Mouse (Mus musculus) lung, postnatal 0 days (tissue): ENCODE measurements around the gene Mrps14. TPM values are rescaled to one million over a fixed set of nuclear protein-coding genes. Genes with fewer than 3 reads are reported as not detected.

Source experiments
- ATAC-seq: fragments of 200-750 bp; cut with Nextera tagmentation; 2 replicates; pipeline ENCODE4 v1.8.0; 2017; ENCODE audit warnings: moderate library complexity
- DNase-seq: peaks from one replicate; pipeline ENCODE4 v3.0.0-alpha.2; 2016; ENCODE audit warnings: low spot score
- H3K27ac ChIP-seq: fragments of 300-500 bp; sonication (generic); 2 replicates; pipeline ENCODE4 v1.5.1; 2014; ENCODE audit warnings: antibody characterized with exemption, mild to moderate bottlenecking, low read length, mixed read lengths
- H3K27me3 ChIP-seq: fragments of 300-500 bp; sonication (generic); replicated peaks from 2 replicates; pipeline ENCODE4 v1.6.1; 2014; ENCODE audit warnings: low read length, mixed read lengths; ENCODE audit not compliant: insufficient read depth
- H3K36me3 ChIP-seq: fragments of 300-500 bp; sonication (generic); 2 replicates; pipeline ENCODE4 v1.6.1; 2014; ENCODE audit warnings: low read length, mixed read lengths; ENCODE audit not compliant: insufficient read depth
- H3K4me1 ChIP-seq: fragments of 300-500 bp; sonication (generic); 2 replicates; pipeline ENCODE4 v1.6.1; 2014; ENCODE audit warnings: antibody characterized with exemption, low read depth, low read length, mixed read lengths; ENCODE audit not compliant: insufficient read depth
- H3K4me2 ChIP-seq: fragments of 300-500 bp; sonication (generic); replicated peaks from 2 replicates; pipeline ENCODE4 v1.6.1; 2014; ENCODE audit warnings: low read depth, mild to moderate bottlenecking, low read length, moderate library complexity, mixed read lengths
- H3K4me3 ChIP-seq: fragments of 300-500 bp; sonication (generic); 2 replicates; pipeline ENCODE4 v1.5.1; 2014; ENCODE audit warnings: low read depth, low read length
- H3K9ac ChIP-seq: fragments of 300-500 bp; sonication (generic); replicated peaks from 2 replicates; pipeline ENCODE4 v1.6.1; 2014; ENCODE audit warnings: low read depth, mild to moderate bottlenecking
- H3K9me3 ChIP-seq: fragments of 300-500 bp; sonication (generic); 2 replicates; pipeline ENCODE4 v1.6.1; 2016; ENCODE audit warnings: low read length, mixed read lengths
- CTCF ChIP-seq: IDR thresholded peaks from 2 replicates; pipeline ENCODE4 v1.5.1; 2016; ENCODE audit warnings: antibody characterized with exemption, mild to moderate bottlenecking
- EP300 ChIP-seq: IDR thresholded peaks from 2 replicates; pipeline ENCODE4 v1.6.1; 2016; ENCODE audit warnings: antibody characterized with exemption, mild to moderate bottlenecking, control low read depth
- WGBS: fragments of 180-500 bp; shearing (Covaris S2); extraction: QIAGEN DNeasy Blood & Tissue Kit; methylation state at CpG from one replicate; pipeline ENCODE4 v1.1.7; 2014; 5-methylcytosine and 5-hydroxymethylcytosine counted together
- polyA plus RNA-seq: library from polyadenylated mRNA; unstranded; fragments of >200 nt; fragmentation: Nextera tagmentation; extraction: Ambion mirVana; gene quantifications from 2 replicates; pipeline ENCODE4 v1.2.1, GENCODE M21; 2015

Gene Mrps14
- polyA plus RNA-seq, 1 experiment from 2014 or later, result 180 TPM

DNA sequence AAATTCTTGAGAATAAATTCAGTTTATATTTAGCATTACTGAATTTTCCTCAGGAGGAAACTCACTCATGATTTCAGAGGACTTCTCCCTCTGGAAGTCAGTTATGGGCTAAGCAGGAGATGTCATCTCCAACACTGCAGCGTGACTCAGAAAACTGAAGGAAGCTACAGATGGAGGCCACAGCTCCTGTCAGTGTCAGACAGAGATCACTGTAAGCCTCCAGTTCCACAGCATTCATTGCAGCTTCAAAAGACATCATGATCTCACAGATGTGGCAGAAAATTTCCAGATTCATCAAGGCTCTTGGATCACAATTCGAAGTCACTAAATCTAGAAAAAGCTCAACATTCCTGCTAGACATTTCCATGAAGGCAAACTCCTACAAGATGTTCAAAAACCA is 43.0 kb downstream of the Mrps14 start:
- Histone ChIP-seq H3K4me2 (no peak overlapping the region), H3K9me3 (no peaks in the 10 kb centered on the region), H3K9ac (no peak overlapping the region), H3K27ac (no peak overlapping the region), H3K4me1 (peaks cover 4% of the 10 kb centered on the region; the same call in 1 of the 2 replicates), H3K27me3 (no peaks in the 10 kb centered on the region), H3K36me3 (no peaks in the 10 kb centered on the region), H3K4me3 (no peak overlapping the region)
- ATAC-seq (no peak), DNase-seq (no peak)
- TF ChIP-seq CTCF (no peak), EP300 (no peak)
- 89% methylated on average over 2 of the region's 2 CpGs for WGBS

DNA sequence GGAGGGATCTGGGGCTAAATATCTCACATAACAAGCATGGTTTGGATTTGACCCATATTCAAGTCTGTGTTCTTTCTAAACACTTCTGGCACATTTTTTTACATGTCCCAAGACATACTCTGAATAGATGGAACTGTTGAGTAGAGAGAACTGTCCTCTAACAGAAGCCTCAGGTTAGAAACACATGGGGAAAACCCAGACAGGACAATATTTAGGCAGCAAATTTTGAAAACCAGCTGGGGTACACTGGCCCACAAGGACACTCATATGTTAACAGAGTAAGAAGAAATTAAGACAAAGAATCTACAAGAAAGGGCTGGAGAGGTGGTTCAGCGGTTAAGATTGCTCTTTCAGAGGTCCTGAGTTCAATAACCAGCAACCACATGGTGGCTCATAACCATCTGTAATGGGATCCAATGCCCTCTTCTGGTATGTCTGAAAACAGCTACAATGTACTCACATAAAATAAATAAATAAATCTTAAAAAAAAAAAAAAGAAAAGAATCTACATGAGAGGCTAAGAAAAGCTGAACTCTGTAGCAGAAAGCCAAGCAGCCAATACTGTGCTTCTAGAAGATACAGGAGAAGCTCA is 43.9 kb downstream of the Mrps14 start:
- Histone ChIP-seq H3K9ac (no peak overlapping the region), H3K4me2 (no peak overlapping the region), H3K27me3 (no peaks in the 10 kb centered on the region), H3K4me3 (no peak overlapping the region), H3K9me3 (no peaks in the 10 kb centered on the region), H3K27ac (no peak overlapping the region), H3K36me3 (no peaks in the 10 kb centered on the region), H3K4me1 (peaks cover 4% of the 10 kb centered on the region; the same call in 1 of the 2 replicates)
- WGBS, result 79% methylated on average over 1 of the region's 1 CpGs
- TF ChIP-seq EP300 (no peak), CTCF (no peak)
- ATAC-seq (no peak), DNase-seq (no peak)

GRCm38 (mm10) chr1:160240091-160240490 is 45.1 kb downstream of the Mrps14 start:
- H3K9me3 ChIP-seq, result no peaks in the 10 kb centered on the region
- TF ChIP-seq EP300 (no peak), CTCF (no peak)
- no peaks in the 10 kb centered on the region for H3K36me3 ChIP-seq
- H3K27ac ChIP-seq, result no peak overlapping the region
- no peak overlapping the region for H3K4me2 ChIP-seq
- H3K27me3 ChIP-seq, result no peaks in the 10 kb centered on the region
- H3K9ac ChIP-seq, result no peak overlapping the region
- 92% methylated on average over 2 of the region's 2 CpGs for WGBS
- DNase-seq, result no peak
- H3K4me1 ChIP-seq, result no peaks in the 10 kb centered on the region
- no peak for ATAC-seq
- H3K4me3 ChIP-seq, result no peak overlapping the region

GRCm38 (mm10) chr1:160244689-160245088 is 49.7 kb downstream of the Mrps14 start:
- DNase-seq (no peak), ATAC-seq (no peak)
- no peaks in the 10 kb centered on the region for H3K9me3 ChIP-seq
- TF ChIP-seq CTCF (no peak), EP300 (no peak)
- H3K9ac ChIP-seq, result no peak overlapping the region
- H3K36me3 ChIP-seq, result no peaks in the 10 kb centered on the region
- H3K27me3 ChIP-seq, result no peaks in the 10 kb centered on the region
- 89% methylated on average over 5 of the region's 5 CpGs for WGBS
- H3K4me1 ChIP-seq, result no peaks in the 10 kb centered on the region
- H3K4me2 ChIP-seq, result no peak overlapping the region
- no peak overlapping the region for H3K4me3 ChIP-seq
- no peak overlapping the region for H3K27ac ChIP-seq

DNA sequence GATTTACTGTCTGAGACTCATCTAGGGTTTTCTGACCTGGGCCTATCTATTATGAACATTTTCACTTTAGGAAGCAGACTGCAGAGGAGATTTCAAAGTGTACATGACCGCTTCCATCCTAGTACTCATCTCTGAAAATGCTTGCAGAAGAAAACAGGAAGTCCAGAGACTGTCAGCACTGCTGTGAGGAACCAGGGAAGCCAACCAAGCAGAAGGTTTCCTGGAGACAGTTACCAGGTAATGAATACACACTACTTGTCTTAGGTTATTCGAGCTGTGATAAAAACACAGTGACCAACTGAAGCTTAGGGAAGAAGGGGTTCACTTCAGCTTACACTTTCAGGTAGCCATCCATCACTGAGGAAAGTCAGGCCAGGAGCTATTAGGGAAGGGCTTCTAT is 50.9 kb downstream of the Mrps14 start:
- TF ChIP-seq EP300 (no peak), CTCF (no peak)
- DNase-seq (no peak), ATAC-seq (no peak)
- Histone ChIP-seq H3K9me3 (no peaks in the 10 kb centered on the region), H3K9ac (no peak overlapping the region), H3K4me2 (no peak overlapping the region), H3K36me3 (no peaks in the 10 kb centered on the region), H3K27ac (no peak overlapping the region), H3K4me1 (no peaks in the 10 kb centered on the region), H3K27me3 (no peaks in the 10 kb centered on the region), H3K4me3 (no peak overlapping the region)
- 59% methylated on average over 2 of the region's 2 CpGs for whole genome bisulfite sequencing

DNA sequence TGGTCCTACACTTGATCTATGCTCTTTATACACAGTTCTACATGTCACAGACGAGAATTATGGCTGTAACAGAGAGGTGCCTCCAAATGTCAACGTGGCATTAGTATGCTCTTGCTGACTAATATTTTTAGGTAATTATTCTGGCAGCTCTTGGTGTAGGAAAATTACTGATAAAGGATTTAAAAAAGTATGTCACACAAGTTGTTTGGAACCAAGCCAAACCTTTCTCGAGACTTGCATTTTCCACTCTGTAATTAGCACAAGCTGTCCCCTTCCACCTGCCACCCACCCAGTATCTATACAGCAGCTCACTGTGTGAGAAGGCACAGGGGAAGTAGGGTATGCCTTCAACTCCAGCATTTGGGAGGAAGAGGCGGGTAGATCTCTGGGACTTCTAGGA is 51.8 kb downstream of the Mrps14 start:
- H3K4me3 ChIP-seq, result no peak overlapping the region
- H3K9ac ChIP-seq, result no peak overlapping the region
- ATAC-seq, result no peak
- no peaks in the 10 kb centered on the region for H3K4me1 ChIP-seq
- H3K9me3 ChIP-seq, result no peaks in the 10 kb centered on the region
- TF ChIP-seq EP300 (no peak), CTCF (no peak)
- DNase-seq, result no peak
- WGBS, result 48% methylated on average over 4 of the region's 4 CpGs
- no peak overlapping the region for H3K27ac ChIP-seq
- H3K36me3 ChIP-seq, result no peaks in the 10 kb centered on the region
- H3K27me3 ChIP-seq, result no peaks in the 10 kb centered on the region
- H3K4me2 ChIP-seq, result no peak overlapping the region

- no peaks in the 10 kb centered on the region for H3K36me3 ChIP-seq
- H3K27ac ChIP-seq, result no peak overlapping the region
- TF ChIP-seq EP300, result no peak
- TF ChIP-seq CTCF, result no peak
- 66% methylated on average over 9 of the region's 9 CpGs for WGBS
- no peaks in the 10 kb centered on the region for H3K4me1 ChIP-seq
- H3K9ac ChIP-seq, result no peak overlapping the region
- DNase-seq (no peak), ATAC-seq (no peak)
- H3K4me2 ChIP-seq, result no peak overlapping the region
- H3K27me3 ChIP-seq, result no peaks in the 10 kb centered on the region
- H3K4me3 ChIP-seq, result no peak overlapping the region
- H3K9me3 ChIP-seq, result no peaks in the 10 kb centered on the region
These were observed 52.5 kb downstream of the Mrps14 start for GRCm38 (mm10) chr1:160247473-160247872.
